Mouse (Mus musculus): ENCODE data around the gene Borcs7. TPM values are rescaled to one million over a fixed set of nuclear protein-coding genes. Genes with fewer than 3 reads are reported as not detected.

Gene Borcs7
- polyA plus RNA-seq, 1 experiment: 0.10 TPM

DNA sequence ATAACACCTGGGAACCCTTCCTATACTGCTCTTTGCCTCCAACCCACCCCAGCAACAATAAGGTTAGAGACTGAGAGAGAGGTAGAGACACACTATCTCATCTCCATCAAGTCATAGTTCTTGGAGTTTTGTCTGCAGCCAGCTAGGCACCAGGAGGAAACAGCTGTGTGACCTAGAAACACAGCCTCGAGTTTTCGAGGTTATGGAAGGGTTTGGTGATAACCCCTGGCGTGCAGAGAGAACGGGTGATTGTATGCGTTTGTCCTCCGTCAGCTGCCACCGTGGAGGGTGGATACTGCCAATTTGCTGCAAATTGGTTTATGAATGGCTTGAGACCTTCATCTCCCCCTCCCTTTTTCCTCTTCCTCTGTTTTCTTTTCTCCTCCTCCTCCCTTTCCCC lies 47.4 kb downstream of the Borcs7 start:
- Histone ChIP-seq H3K4me1 (ENCODE audit: control insufficient read depth) (no peaks in the 10 kb centered on the region), H3K4me3 (replicated peaks) (no peak overlapping the region), H3K36me3 (ENCODE audit: control insufficient read depth) (no peaks in the 10 kb centered on the region; the same call in 1 of the 2 replicates), H3K27me3 (ENCODE audit: control insufficient read depth) (no peaks in the 10 kb centered on the region), H3K9me3 (ENCODE audit: control insufficient read depth, low read length) (no peaks in the 10 kb centered on the region)
- TF ChIP-seq TAL1 (IDR thresholded peaks at IDR 0.05; ENCODE audit: low read length) (no peak), GATA1 (IDR thresholded peaks at IDR 0.05; ENCODE audit: low read length) (no peak)

DNA sequence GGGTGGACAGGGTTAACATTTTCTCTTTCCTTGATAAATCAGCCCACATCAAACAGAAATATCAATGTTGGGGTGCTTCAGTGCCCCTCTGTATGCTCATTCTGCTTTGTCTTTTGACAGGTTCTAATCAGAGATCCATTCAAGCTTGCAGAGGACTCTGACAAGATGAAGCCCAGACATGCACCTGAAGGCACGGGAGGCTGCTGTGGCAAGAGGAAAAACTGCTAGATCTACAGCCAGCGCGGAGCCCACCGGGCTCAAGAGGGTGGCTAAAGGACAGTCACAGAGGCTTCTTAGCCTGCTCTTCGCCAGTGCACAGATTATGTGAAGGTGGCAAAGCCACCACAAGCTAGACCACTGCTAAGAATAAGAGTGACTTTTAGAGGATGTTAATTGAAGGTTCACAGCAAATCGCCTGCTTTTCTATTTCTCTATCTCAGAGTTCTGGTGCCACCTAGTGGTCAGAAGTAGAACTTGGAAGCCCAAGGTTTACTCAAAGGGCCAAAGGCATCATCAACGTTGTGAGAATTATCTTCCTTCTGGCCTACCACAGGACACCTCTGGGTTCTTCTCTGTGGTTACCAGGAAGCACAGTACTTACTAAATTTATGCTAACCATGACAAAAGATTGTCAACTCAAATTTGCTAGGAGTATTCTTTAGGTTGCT lies 50.8 kb downstream of the Borcs7 start:
- Histone ChIP-seq H3K4me1 (ENCODE audit: control insufficient read depth) (no peaks in the 10 kb centered on the region), H3K27me3 (ENCODE audit: control insufficient read depth) (no peaks in the 10 kb centered on the region), H3K4me3 (replicated peaks) (no peak overlapping the region), H3K36me3 (ENCODE audit: control insufficient read depth) (no peaks in the 10 kb centered on the region; the same call in 1 of the 2 replicates), H3K9me3 (ENCODE audit: control insufficient read depth, low read length) (no peaks in the 10 kb centered on the region)
- TF ChIP-seq GATA1 (IDR thresholded peaks at IDR 0.05; ENCODE audit: low read length) (no peak), TAL1 (IDR thresholded peaks at IDR 0.05; ENCODE audit: low read length) (no peak)

DNA sequence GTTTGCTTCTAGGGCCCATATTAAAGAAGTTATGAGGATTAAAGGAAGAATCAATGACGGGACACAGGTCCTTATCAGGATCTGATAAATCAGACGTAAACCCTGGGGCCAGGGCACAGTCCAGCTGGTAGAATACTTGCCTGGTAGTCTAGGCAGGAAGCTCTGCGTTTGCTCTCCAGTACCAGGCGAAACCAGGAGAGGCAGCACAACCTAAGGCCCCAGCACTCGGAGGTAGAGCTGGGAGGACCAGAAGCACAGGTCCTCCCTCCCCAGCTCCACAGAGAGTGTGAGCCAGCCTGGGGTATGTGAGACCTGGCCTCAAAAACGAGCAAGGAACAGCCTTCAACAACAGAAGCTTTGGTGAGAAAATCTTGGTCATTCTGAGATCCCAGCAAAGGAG lies 51.9 kb downstream of the Borcs7 start:
- no peak for TF ChIP-seq GATA1 (IDR thresholded peaks at IDR 0.05; ENCODE audit: low read length)
- no peak overlapping the region for H3K4me3 ChIP-seq (replicated peaks)
- no peaks in the 10 kb centered on the region for H3K27me3 ChIP-seq (ENCODE audit: control insufficient read depth)

DNA sequence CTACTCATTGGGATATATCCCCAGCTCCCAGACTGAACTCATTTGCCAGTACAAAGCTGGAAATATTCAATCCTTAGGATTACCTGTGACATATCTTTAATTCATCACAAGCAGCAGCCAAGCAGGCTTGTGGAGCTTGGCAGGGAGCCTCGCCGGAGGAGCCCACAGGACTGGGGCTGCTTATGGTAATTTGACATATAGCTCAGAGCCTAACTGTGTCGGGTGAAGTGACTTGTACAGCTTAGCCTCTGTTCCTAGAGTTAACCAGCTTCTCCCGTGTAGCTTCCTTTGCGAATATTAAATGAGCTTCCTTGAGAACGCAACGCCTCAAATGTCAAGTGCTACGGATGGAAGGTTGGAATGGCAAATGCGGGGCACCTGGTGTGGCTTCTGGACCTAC lies 55.0 kb downstream of the Borcs7 start:
- H3K27me3 ChIP-seq (ENCODE audit: control insufficient read depth): peaks cover 1% of the 10 kb centered on the region
- H3K36me3 ChIP-seq (ENCODE audit: control insufficient read depth): no peaks in the 10 kb centered on the region; the same call in 1 of the 2 replicates
- TF ChIP-seq GATA1 (IDR thresholded peaks at IDR 0.05; ENCODE audit: low read length) (no peak), TAL1 (IDR thresholded peaks at IDR 0.05; ENCODE audit: low read length) (no peak)
- H3K9me3 ChIP-seq (ENCODE audit: control insufficient read depth, low read length): no peaks in the 10 kb centered on the region
- no peaks in the 10 kb centered on the region for H3K4me1 ChIP-seq (ENCODE audit: control insufficient read depth)
- H3K4me3 ChIP-seq (replicated peaks): no peak overlapping the region

More for the DNA sequence above, 51.9 kb downstream of the Borcs7 start:
- Histone ChIP-seq H3K4me1 (ENCODE audit: control insufficient read depth) (no peaks in the 10 kb centered on the region), H3K36me3 (ENCODE audit: control insufficient read depth) (no peaks in the 10 kb centered on the region; the same call in 1 of the 2 replicates), H3K9me3 (ENCODE audit: control insufficient read depth, low read length) (no peaks in the 10 kb centered on the region)

DNA sequence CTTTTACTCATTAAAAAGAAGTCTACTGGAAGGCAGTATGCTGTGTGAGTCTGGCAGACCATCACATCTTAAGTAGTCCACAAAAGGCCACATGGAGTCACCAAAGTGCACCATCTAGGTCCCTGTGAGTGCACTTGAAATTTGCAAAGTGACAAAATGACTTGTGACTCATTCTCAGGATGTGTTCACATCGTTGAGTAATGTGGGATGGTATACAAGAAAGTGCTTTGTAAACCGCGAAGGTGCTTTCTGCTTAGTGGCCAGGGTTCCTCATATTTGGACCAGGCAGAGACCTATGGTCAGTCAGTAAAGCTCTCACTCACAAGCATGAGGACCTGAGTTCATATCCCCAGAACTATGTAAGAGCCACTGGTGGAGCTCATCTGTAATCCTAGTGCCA lies 58.1 kb downstream of the Borcs7 start:
- Histone ChIP-seq H3K27me3 (ENCODE audit: control insufficient read depth) (peaks cover 17% of the 10 kb centered on the region), H3K36me3 (ENCODE audit: control insufficient read depth) (no peaks in the 10 kb centered on the region), H3K9me3 (ENCODE audit: control insufficient read depth, low read length) (no peaks in the 10 kb centered on the region), H3K4me3 (replicated peaks) (no peak overlapping the region), H3K4me1 (ENCODE audit: control insufficient read depth) (no peaks in the 10 kb centered on the region)
- TF ChIP-seq TAL1 (IDR thresholded peaks at IDR 0.05; ENCODE audit: low read length) (no peak), GATA1 (IDR thresholded peaks at IDR 0.05; ENCODE audit: low read length) (no peak)

DNA sequence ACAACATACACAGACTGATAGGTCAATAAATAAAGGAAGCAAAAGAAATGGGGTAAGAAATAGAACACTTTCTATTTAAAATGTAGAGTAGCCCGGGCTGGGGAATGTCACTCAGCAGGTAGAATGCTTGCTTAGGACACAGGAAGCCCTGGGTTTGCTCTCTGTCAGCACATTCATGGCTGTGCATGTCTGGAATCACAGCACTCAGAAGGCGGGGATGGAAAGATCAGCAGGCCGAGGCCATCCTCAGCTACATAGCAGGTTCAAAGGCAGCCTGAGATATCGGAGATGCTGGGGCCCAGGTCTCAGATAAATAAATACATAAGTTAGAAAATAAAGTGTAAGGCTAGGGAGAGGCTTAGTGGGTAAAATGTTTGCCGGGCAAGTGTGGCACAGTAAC lies 62.5 kb downstream of the Borcs7 start:
- no peaks in the 10 kb centered on the region for H3K4me1 ChIP-seq (ENCODE audit: control insufficient read depth)
- no peak overlapping the region for H3K4me3 ChIP-seq (replicated peaks)
- TF ChIP-seq GATA1 (IDR thresholded peaks at IDR 0.05; ENCODE audit: low read length): no peak
- no peak for TF ChIP-seq TAL1 (IDR thresholded peaks at IDR 0.05; ENCODE audit: low read length)
- no peaks in the 10 kb centered on the region for H3K36me3 ChIP-seq (ENCODE audit: control insufficient read depth)
- H3K9me3 ChIP-seq (ENCODE audit: control insufficient read depth, low read length): no peaks in the 10 kb centered on the region
- peaks cover 36% of the 10 kb centered on the region for H3K27me3 ChIP-seq (ENCODE audit: control insufficient read depth)

Other genes with a start within 250 kb of the Borcs7 start
- gene Trim8, start 188.2 kb upstream of the Borcs7 start, polyA plus RNA-seq (2012): 4.2 and 5.2 TPM in 2 replicates
- 1.5 and 3.1 TPM in 2 replicates for gene Arl3, start 116.7 kb upstream of the Borcs7 start, polyA plus RNA-seq (2012)
- gene Sfxn2, start 116.5 kb upstream of the Borcs7 start, polyA plus RNA-seq (2012): 0.02 and 0.06 TPM in 2 replicates
- 1.4 and 1.9 TPM in 2 replicates for gene Wbp1l, start 90.8 kb upstream of the Borcs7 start, polyA plus RNA-seq (2012)
- not detected in 2 replicates for gene Cyp17a1, start 16.7 kb upstream of the Borcs7 start, polyA plus RNA-seq (2012)
- gene As3mt, start 17.6 kb downstream of the Borcs7 start, polyA plus RNA-seq (2012): 0.07 TPM in 1 of 2 replicates, not detected in the other
- 3.5 and 4.9 TPM in 2 replicates for gene Cnnm2, start 71.7 kb downstream of the Borcs7 start, polyA plus RNA-seq (2012)